Mouse (Mus musculus): ENCODE data around the gene Socs2. TPM values are rescaled to one million over a fixed set of nuclear protein-coding genes. Genes with fewer than 3 reads are reported as not detected.
"Not testable (repeated sequence)": the region's sequence is repeated elsewhere in the genome, so short reads cannot be mapped to it uniquely, and the experiment has no call there.

Gene Socs2
- polyA plus RNA-seq, 1 experiment from 2014 or later = 138 TPM

DNA sequence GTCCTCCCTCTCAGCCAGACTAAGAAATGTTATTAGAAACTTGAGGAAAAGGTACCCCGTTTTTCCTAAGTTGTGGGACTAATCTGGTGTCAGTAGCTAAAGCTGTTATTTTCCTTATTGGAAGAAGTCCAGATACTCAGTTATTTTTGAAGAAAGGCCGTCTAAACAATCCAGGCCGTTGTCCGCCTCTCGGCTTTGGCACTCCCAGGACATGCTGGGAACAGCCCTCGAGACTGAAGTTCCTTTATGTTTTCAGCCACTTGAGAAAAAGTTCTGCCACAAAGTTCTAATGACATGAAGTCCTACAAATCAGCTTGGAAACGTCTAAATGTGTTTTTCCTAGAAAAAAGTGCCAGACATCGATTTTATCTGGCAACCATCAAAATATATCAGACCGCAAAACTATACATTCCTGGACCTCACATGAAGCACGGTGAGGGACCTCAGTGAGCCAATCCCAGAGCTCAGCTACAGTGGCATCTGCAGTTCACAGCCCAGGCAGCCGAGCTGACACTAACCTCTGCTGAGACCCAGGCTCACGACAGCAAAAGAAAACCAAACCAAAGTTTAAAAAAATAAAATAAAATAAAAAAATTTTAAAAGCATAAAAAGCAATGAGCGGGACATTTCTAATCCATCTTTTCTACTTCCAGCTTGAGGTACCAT, 17.2 kb downstream of the Socs2 start:
- no peak for DNase-seq (ENCODE audit: low spot score)
- Histone ChIP-seq H3K9me3 (ENCODE audit: control insufficient read depth, low read length) (no peaks in the 10 kb centered on the region), H3K9ac (no peak overlapping the region), H3K4me3 (replicated peaks; ENCODE audit: low read length) (no peak overlapping the region), H3K27me3 (ENCODE audit: control insufficient read depth, insufficient read depth, low read length) (no peaks in the 10 kb centered on the region), H3K27ac (no peak overlapping the region; the same call in 1 of the 2 replicates), H3K4me1 (replicated peaks; ENCODE audit: control insufficient read depth, insufficient read depth, low read length) (peaks cover 6% of the 10 kb centered on the region; the same call in 1 of the 2 replicates), H3K36me3 (replicated peaks; ENCODE audit: control insufficient read depth, insufficient read depth) (no peaks in the 10 kb centered on the region; the same call in 1 of the 2 replicates), H3K4me2 (replicated peaks) (no peak overlapping the region)
- ATAC-seq (ENCODE audit: low FRiP score) = no peak
- 54% methylated on average over 13 of the region's 13 CpGs for WGBS

DNA sequence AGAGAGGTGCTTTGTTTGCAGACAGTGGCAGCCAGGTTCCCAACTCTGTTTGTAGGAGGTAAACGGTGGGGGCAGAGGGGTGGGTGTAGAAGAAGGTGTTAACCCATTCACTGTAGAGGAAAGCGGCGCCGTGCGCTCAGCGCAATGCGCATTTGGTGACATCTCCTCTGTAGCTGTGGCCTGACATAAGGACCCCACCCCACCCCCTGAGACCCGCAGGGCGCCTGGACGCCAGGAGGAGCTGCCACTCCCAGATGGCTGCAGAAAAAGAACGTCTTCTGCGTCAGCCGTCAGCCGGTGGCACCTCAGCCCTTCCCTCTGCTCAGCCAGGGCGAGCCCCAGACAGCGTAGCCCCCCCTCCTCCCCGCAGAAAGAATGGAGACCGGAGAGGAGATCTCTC, 18.5 kb downstream of the Socs2 start:
- WGBS = 1% methylated on average over 18 of the region's 18 CpGs

DNA sequence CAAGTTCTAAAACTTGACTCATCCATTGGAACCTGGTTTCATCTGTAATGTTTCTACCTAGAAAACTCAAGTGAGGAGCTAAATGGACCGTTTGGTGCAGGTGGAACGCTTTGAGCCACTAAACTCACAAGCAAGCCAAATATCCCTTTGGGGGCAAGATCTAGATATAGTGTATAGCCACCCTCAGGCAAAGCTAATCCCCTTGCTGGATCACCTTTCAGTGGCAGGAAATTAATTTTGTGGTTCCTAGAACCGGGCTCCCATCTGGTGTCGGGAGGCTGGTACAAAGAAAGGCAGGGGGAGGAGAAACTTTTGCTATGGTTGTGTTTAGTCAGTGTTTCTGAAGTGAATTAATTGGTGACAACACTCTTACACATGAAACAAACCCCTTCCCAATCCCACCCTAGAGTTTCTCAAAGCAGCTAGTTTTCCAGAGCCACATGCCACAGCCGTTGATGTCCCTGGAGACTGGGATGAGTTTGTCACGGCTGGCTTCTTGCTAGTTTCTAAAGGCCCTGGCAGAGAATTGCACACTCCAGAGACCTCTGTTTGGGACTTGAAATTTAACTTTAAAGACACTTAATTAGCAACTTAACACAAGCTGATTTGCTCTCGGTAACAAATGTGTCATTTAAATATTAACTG, 19.7 kb downstream of the Socs2 start:
- Histone ChIP-seq H3K27me3 (ENCODE audit: control insufficient read depth, insufficient read depth, low read length) (no peaks in the 10 kb centered on the region), H3K4me3 (replicated peaks; ENCODE audit: low read length) (no peak overlapping the region), H3K36me3 (replicated peaks; ENCODE audit: control insufficient read depth, insufficient read depth) (no peaks in the 10 kb centered on the region; the same call in 1 of the 2 replicates), H3K27ac (no peak overlapping the region), H3K9me3 (ENCODE audit: control insufficient read depth, low read length) (no peaks in the 10 kb centered on the region), H3K4me1 (replicated peaks; ENCODE audit: control insufficient read depth, insufficient read depth, low read length) (peaks cover 6% of the 10 kb centered on the region; the same call in 1 of the 2 replicates), H3K9ac (no peak overlapping the region), H3K4me2 (replicated peaks) (no peak overlapping the region)
- DNase-seq (ENCODE audit: low spot score) (no peak), ATAC-seq (ENCODE audit: low FRiP score) (no peak)
- WGBS = 33% methylated on average over 7 of the region's 7 CpGs

More for the DNA sequence above, 18.5 kb downstream of the Socs2 start:
- Histone ChIP-seq H3K9ac (peak overlapping the region; percentile 65), H3K36me3 (replicated peaks; ENCODE audit: control insufficient read depth, insufficient read depth) (no peaks in the 10 kb centered on the region; the same call in 1 of the 2 replicates), H3K9me3 (ENCODE audit: control insufficient read depth, low read length) (no peaks in the 10 kb centered on the region), H3K4me1 (replicated peaks; ENCODE audit: control insufficient read depth, insufficient read depth, low read length) (peaks cover 6% of the 10 kb centered on the region; the same call in 1 of the 2 replicates), H3K27ac (no peak overlapping the region), H3K4me2 (replicated peaks) (peak overlapping the region; percentile 64), H3K27me3 (ENCODE audit: control insufficient read depth, insufficient read depth, low read length) (no peaks in the 10 kb centered on the region), H3K4me3 (replicated peaks; ENCODE audit: low read length) (peak overlapping the region; percentile 32)
- ATAC-seq (ENCODE audit: low FRiP score) (peak; percentile 72; the same call in 1 of the 2 replicates), DNase-seq (ENCODE audit: low spot score) (no peak)

GRCm38 (mm10) chr10:95396356-95396755, 20.6 kb downstream of the Socs2 start:
- no peak overlapping the region for H3K4me3 ChIP-seq (replicated peaks; ENCODE audit: low read length)
- 75% methylated on average over 8 of the region's 8 CpGs for WGBS

DNA sequence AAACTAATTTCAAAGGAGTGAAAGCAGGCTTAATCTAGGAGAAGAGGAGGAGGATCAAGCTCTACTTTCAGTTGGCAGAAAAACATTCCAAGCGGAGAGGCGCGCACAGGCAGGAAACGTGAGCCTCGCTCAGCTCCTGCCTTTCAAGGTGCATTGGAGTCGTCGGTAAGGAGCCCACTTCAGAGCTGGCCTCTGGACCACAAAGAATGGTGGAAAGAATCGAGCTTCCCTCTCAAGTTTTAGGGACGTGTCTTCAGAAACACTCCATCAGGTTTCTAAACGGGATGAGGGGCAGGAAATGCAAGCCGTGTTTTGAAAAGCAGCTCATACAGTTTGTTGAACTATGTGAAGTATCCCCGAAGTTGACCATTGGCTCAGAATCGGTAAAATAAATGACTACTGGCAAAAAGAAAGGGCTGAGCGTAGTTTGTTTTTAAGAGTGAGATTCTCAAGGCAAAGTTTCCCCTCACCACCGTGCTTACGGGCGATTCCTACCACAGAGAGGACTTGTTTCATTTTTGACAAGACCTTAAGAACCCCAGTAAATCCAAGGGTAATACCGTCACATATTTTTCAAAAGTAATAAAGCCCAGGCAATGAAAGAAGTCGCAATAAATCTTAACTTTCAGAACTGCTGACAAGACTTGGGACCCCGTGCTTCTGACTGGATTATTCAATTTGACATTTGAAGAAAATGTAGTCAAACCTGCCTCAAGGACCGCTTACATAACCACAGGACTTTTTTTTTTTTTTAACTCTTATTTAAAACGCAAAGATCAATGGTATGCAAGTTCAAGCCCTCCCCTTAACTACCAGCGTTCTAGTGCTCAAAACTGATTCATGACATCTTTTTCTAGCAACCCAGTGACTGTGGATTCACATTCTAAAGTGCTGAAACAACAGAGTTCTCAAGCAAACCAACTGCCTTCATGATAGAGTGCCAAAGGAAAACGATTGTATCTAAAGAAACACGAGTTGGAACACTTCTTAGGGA, 21.9 kb downstream of the Socs2 start:
- no peaks in the 10 kb centered on the region for H3K9me3 ChIP-seq (ENCODE audit: control insufficient read depth, low read length)
- WGBS = 55% methylated on average over 25 of the region's 25 CpGs
- H3K9ac ChIP-seq = no peak overlapping the region
- H3K4me2 ChIP-seq (replicated peaks) = no peak overlapping the region
- H3K27ac ChIP-seq = no peak overlapping the region
- H3K36me3 ChIP-seq (replicated peaks; ENCODE audit: control insufficient read depth, insufficient read depth) = no peaks in the 10 kb centered on the region
- peaks cover 6% of the 10 kb centered on the region; the same call in 1 of the 2 replicates for H3K4me1 ChIP-seq (replicated peaks; ENCODE audit: control insufficient read depth, insufficient read depth, low read length)
- no peak for DNase-seq (ENCODE audit: low spot score)
- H3K27me3 ChIP-seq (ENCODE audit: control insufficient read depth, insufficient read depth, low read length) = no peaks in the 10 kb centered on the region
- ATAC-seq (ENCODE audit: low FRiP score) = no peak
- H3K4me3 ChIP-seq (replicated peaks; ENCODE audit: low read length) = no peak overlapping the region

More at GRCm38 (mm10) chr10:95396356-95396755, 20.6 kb downstream of the Socs2 start:
- ATAC-seq (ENCODE audit: low FRiP score) (no peak), DNase-seq (ENCODE audit: low spot score) (no peak)
- Histone ChIP-seq H3K27ac (no peak overlapping the region), H3K27me3 (ENCODE audit: control insufficient read depth, insufficient read depth, low read length) (no peaks in the 10 kb centered on the region), H3K4me1 (replicated peaks; ENCODE audit: control insufficient read depth, insufficient read depth, low read length) (peaks cover 6% of the 10 kb centered on the region; the same call in 1 of the 2 replicates), H3K36me3 (replicated peaks; ENCODE audit: control insufficient read depth, insufficient read depth) (no peaks in the 10 kb centered on the region), H3K9me3 (ENCODE audit: control insufficient read depth, low read length) (no peaks in the 10 kb centered on the region), H3K4me2 (replicated peaks) (no peak overlapping the region), H3K9ac (no peak overlapping the region)

DNA sequence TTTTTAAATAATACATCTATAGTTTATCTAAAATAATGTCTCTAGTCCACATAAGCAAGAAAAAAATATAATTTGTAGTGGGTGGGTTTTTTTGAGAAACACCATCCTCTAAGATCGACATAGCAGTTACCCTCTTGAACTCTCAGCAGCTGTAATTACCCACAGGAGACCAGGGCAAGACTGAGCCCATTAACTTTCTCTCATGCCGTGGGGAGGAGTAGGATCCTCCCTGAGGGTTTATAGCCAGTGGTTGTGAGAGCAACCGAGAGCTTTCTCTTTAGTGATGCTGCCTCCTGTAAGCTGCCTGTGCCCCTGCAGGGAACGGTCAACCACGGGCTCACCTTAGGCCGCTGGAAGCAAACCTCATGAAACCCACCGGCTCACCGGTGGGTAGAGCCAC, 24.9 kb downstream of the Socs2 start:
- no peak for ATAC-seq (ENCODE audit: low FRiP score)
- H3K9ac ChIP-seq = no peak overlapping the region
- H3K9me3 ChIP-seq (ENCODE audit: control insufficient read depth, low read length) = no peaks in the 10 kb centered on the region
- no peaks in the 10 kb centered on the region for H3K36me3 ChIP-seq (replicated peaks; ENCODE audit: control insufficient read depth, insufficient read depth)
- no peak overlapping the region for H3K27ac ChIP-seq
- no peak overlapping the region for H3K4me2 ChIP-seq (replicated peaks)
- DNase-seq (ENCODE audit: low spot score) = no peak
- H3K4me3 ChIP-seq (replicated peaks; ENCODE audit: low read length) = no peak overlapping the region
- no peaks in the 10 kb centered on the region for H3K27me3 ChIP-seq (ENCODE audit: control insufficient read depth, insufficient read depth, low read length)
- no peaks in the 10 kb centered on the region for H3K4me1 ChIP-seq (replicated peaks; ENCODE audit: control insufficient read depth, insufficient read depth, low read length)
- 74% methylated on average over 8 of the region's 8 CpGs for WGBS

- no peaks in the 10 kb centered on the region for H3K9me3 ChIP-seq (ENCODE audit: control insufficient read depth, low read length)
- DNase-seq (ENCODE audit: low spot score) (no peak), ATAC-seq (ENCODE audit: low FRiP score) (no peak)
- H3K27me3 ChIP-seq (ENCODE audit: control insufficient read depth, insufficient read depth, low read length) = no peaks in the 10 kb centered on the region
- no peak overlapping the region for H3K9ac ChIP-seq
- H3K27ac ChIP-seq = no peak overlapping the region
- no peak overlapping the region for H3K4me3 ChIP-seq (replicated peaks; ENCODE audit: low read length)
- 90% methylated on average over 9 of the region's 9 CpGs for WGBS
- H3K4me2 ChIP-seq (replicated peaks) = no peak overlapping the region
- H3K36me3 ChIP-seq (replicated peaks; ENCODE audit: control insufficient read depth, insufficient read depth) = no peaks in the 10 kb centered on the region
- H3K4me1 ChIP-seq (replicated peaks; ENCODE audit: control insufficient read depth, insufficient read depth, low read length) = no peaks in the 10 kb centered on the region
Measured at GRCm38 (mm10) chr10:95390871-95391270, 26.1 kb downstream of the Socs2 start.

DNA sequence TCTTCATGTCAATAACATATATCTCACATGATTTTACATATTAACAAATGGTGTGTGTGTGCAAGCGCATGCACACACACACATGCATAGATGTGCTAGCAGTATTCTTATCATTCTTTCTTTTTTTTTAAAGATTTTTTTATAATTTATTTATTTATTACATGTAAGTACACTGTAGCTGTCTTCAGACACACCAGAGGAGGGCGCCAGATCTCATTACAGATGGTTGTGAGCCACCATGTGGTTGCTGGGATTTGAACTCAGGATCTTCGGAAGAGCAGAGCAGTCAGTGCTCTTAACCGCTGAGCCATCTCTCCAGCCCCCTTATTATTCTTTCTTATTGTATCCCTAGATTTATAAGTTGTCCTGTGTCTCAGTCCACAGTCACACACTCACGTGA, 27.2 kb downstream of the Socs2 start:
- not testable (repeated sequence) for H3K4me2 ChIP-seq (replicated peaks); H3K9ac ChIP-seq; H3K9me3 ChIP-seq (ENCODE audit: control insufficient read depth, low read length); H3K27me3 ChIP-seq (ENCODE audit: control insufficient read depth, insufficient read depth, low read length); ATAC-seq (ENCODE audit: low FRiP score); H3K36me3 ChIP-seq (replicated peaks; ENCODE audit: control insufficient read depth, insufficient read depth); H3K4me3 ChIP-seq (replicated peaks; ENCODE audit: low read length); H3K27ac ChIP-seq; H3K4me1 ChIP-seq (replicated peaks; ENCODE audit: control insufficient read depth, insufficient read depth, low read length); DNase-seq (ENCODE audit: low spot score)
- WGBS = 94% methylated on average over 5 of the region's 5 CpGs
